Mouse (Mus musculus): ENCODE measurements at regions not wholly inside any gene's neighbourhood (a gene's known extent, or its start where the extent isn't known, plus 50 kb on each side); places are given as distances from the start of the nearest gene placed in this dataset.

DNA sequence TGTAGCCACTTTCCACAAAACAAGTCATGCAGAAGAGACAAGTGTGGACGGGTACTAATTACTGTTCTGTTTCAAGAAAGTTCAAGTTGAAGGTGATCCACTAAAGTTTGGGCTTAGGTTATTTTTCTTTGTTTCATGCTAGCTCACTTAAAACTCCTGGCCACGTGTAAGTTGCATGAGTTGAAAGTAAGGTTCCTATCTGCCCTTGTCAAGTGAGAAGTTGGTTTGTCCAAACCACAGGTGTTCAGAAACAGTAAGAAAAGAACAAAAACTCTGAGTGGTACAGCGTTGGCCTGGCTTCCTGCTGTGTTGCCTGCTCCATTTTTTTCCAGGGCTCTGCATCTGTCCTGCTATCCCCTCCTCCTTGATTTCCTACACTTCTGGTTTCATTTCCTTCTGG lies 168.5 kb downstream of the Bcl11a start:
- no peak for ATAC-seq (replicated peaks; ENCODE audit: low FRiP score, low TSS enrichment, low read depth)
- WGBS = 73% methylated on average over 3 of the region's 3 CpGs

GRCm38 (mm10) chr11:24247285-24247684 lies 169.4 kb downstream of the Bcl11a start:
- H3K27ac ChIP-seq (ENCODE audit: low read depth) = no peak overlapping the region
- no peaks in the 10 kb centered on the region for H3K36me3 ChIP-seq (ENCODE audit: control insufficient read depth, insufficient read depth, low read length)
- H3K9ac ChIP-seq (ENCODE audit: low read length) = no peak overlapping the region
- H3K4me3 ChIP-seq (ENCODE audit: low read depth, low read length) = no peak overlapping the region
- H3K4me2 ChIP-seq (ENCODE audit: low read length) = no peak overlapping the region
- WGBS = 92% methylated on average over 4 of the region's 4 CpGs
- H3K4me1 ChIP-seq (replicated peaks; ENCODE audit: control insufficient read depth, insufficient read depth, low read length) = no peaks in the 10 kb centered on the region
- ATAC-seq (replicated peaks; ENCODE audit: low FRiP score, low TSS enrichment, low read depth) = no peak
- no peak for DNase-seq (ENCODE audit: low spot score)
- no peaks in the 10 kb centered on the region for H3K27me3 ChIP-seq (replicated peaks; ENCODE audit: control insufficient read depth, insufficient read depth, low read length)
- H3K9me3 ChIP-seq (ENCODE audit: control insufficient read depth, low read length) = 0 out of 2 replicates have a peak, but pooled peaks cover 4% of the 10 kb centered on the region

More for the DNA sequence above, 168.5 kb downstream of the Bcl11a start:
- H3K36me3 ChIP-seq (ENCODE audit: control insufficient read depth, insufficient read depth, low read length) = no peaks in the 10 kb centered on the region
- no peak overlapping the region for H3K4me2 ChIP-seq (ENCODE audit: low read length)
- H3K27ac ChIP-seq (ENCODE audit: low read depth) = no peak overlapping the region
- H3K27me3 ChIP-seq (replicated peaks; ENCODE audit: control insufficient read depth, insufficient read depth, low read length) = no peaks in the 10 kb centered on the region
- H3K9ac ChIP-seq (ENCODE audit: low read length) = no peak overlapping the region
- no peaks in the 10 kb centered on the region for H3K4me1 ChIP-seq (replicated peaks; ENCODE audit: control insufficient read depth, insufficient read depth, low read length)
- H3K9me3 ChIP-seq (ENCODE audit: control insufficient read depth, low read length) = 0 out of 2 replicates have a peak, but pooled peaks cover 4% of the 10 kb centered on the region
- no peak for DNase-seq (ENCODE audit: low spot score)
- H3K4me3 ChIP-seq (ENCODE audit: low read depth, low read length) = no peak overlapping the region

- Histone ChIP-seq H3K4me1 (replicated peaks; ENCODE audit: control insufficient read depth, insufficient read depth, low read length) (no peaks in the 10 kb centered on the region), H3K36me3 (ENCODE audit: control insufficient read depth, insufficient read depth, low read length) (no peaks in the 10 kb centered on the region), H3K27me3 (replicated peaks; ENCODE audit: control insufficient read depth, insufficient read depth, low read length) (no peaks in the 10 kb centered on the region), H3K4me2 (ENCODE audit: low read length) (no peak overlapping the region), H3K4me3 (ENCODE audit: low read depth, low read length) (no peak overlapping the region), H3K27ac (ENCODE audit: low read depth) (no peak overlapping the region), H3K9me3 (ENCODE audit: control insufficient read depth, low read length) (0 out of 2 replicates have a peak, but pooled peaks cover 4% of the 10 kb centered on the region), H3K9ac (ENCODE audit: low read length) (no peak overlapping the region)
- no peak for DNase-seq (ENCODE audit: low spot score)
- no peak for ATAC-seq (replicated peaks; ENCODE audit: low FRiP score, low TSS enrichment, low read depth)
- WGBS = 71% methylated on average over 5 of the region's 5 CpGs
Measured at GRCm38 (mm10) chr11:24251516-24251915, 173.7 kb downstream of the Bcl11a start.

DNA sequence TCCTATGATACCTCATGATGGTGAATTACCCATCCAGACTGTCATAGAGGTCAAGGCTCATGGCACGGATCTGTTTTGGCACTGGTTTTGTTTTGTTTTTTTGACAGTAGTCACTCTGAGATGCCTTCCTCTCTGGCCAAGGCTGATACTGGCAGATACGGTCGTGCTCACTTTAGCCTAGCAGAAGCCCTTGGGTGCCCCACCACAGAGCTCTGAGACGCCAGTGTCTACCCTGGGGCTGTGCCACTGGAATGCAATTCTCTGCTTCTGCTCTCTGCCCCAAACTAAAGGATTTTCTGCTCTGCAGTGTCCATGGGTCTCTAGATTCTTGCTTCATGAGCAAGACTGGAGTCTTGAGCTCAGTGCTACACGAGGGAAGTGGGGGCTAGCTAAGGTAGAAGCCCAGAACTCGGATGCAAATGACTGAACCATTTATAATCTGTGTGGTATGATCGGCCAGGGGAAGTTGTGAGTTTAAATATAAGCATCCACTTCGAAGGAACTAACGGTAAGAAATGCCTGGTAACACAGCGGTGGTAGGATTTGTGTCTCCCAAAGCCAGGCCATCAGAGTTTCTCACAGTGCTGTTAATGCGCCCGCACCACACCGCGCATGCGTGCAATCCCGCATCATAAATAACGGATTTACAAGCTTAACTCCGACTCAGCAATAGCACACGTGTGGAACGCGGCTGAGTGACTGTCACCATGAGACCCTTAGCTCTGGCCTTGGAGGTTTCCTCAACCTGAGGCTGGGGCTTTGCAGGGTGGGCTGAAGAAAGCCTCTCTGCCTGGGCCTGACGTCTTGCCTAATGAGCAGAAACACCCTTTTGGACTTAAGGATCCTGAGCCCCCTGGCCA lies 177.6 kb downstream of the Bcl11a start:
- H3K4me2 ChIP-seq (ENCODE audit: low read length) = no peak overlapping the region
- WGBS = 81% methylated on average over 22 of the region's 22 CpGs
- no peak overlapping the region for H3K4me3 ChIP-seq (ENCODE audit: low read depth, low read length)
- no peaks in the 10 kb centered on the region for H3K4me1 ChIP-seq (replicated peaks; ENCODE audit: control insufficient read depth, insufficient read depth, low read length)
- DNase-seq (ENCODE audit: low spot score) (no peak), ATAC-seq (replicated peaks; ENCODE audit: low FRiP score, low TSS enrichment, low read depth) (no peak)
- no peaks in the 10 kb centered on the region for H3K36me3 ChIP-seq (ENCODE audit: control insufficient read depth, insufficient read depth, low read length)
- H3K27ac ChIP-seq (ENCODE audit: low read depth) = no peak overlapping the region
- no peaks in the 10 kb centered on the region for H3K9me3 ChIP-seq (ENCODE audit: control insufficient read depth, low read length)
- H3K27me3 ChIP-seq (replicated peaks; ENCODE audit: control insufficient read depth, insufficient read depth, low read length) = no peaks in the 10 kb centered on the region
- no peak overlapping the region for H3K9ac ChIP-seq (ENCODE audit: low read length)

DNA sequence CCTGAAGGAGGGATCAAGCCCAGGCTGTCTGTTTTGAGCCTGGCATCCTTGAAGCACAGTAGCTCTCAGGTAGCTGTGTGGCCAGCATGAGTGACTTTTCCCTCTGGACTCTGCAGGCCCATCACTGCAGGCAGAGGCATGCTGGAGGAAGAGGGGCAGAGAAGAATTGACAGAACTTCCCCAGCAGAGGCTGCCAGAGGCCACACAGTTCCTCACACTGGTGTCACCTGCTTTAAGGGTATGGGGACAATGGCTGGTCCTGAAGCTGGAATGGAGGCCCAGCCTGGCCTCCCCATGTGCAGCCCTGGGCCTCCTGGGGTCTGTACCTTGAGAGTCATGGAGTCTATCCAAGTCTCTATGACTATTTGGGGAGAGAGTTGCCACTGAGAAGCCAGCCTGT lies 179.9 kb downstream of the Bcl11a start:
- no peak overlapping the region for H3K4me3 ChIP-seq (ENCODE audit: low read depth, low read length)
- H3K27me3 ChIP-seq (replicated peaks; ENCODE audit: control insufficient read depth, insufficient read depth, low read length) = no peaks in the 10 kb centered on the region
- H3K9me3 ChIP-seq (ENCODE audit: control insufficient read depth, low read length) = no peaks in the 10 kb centered on the region
- DNase-seq (ENCODE audit: low spot score) = no peak
- no peak overlapping the region for H3K9ac ChIP-seq (ENCODE audit: low read length)
- H3K27ac ChIP-seq (ENCODE audit: low read depth) = no peak overlapping the region
- no peaks in the 10 kb centered on the region for H3K4me1 ChIP-seq (replicated peaks; ENCODE audit: control insufficient read depth, insufficient read depth, low read length)
- H3K4me2 ChIP-seq (ENCODE audit: low read length) = no peak overlapping the region
- ATAC-seq (replicated peaks; ENCODE audit: low FRiP score, low TSS enrichment, low read depth) = no peak
- H3K36me3 ChIP-seq (ENCODE audit: control insufficient read depth, insufficient read depth, low read length) = no peaks in the 10 kb centered on the region

DNA sequence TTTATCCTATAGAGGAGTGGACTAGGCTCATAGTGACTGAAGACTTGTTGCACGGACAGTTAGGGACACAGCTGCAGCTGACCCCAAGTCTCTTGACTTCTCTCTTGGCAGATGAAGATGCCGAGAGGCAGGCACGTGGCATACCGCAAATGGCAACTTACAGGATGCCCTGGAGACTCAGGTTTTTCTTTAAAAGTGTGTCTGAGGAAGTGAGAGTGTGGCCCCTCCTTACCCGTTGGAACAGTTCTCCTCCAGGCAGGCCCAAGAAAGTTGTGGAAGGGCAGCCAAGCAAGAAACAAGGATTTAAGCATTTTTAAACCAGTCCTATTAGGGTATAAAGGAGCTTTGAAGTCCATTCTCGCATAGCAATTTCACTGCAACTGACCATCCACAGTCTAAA lies 180.5 kb downstream of the Bcl11a start:
- no peak overlapping the region for H3K27ac ChIP-seq (ENCODE audit: low read depth)
- DNase-seq (ENCODE audit: low spot score) (no peak), ATAC-seq (replicated peaks; ENCODE audit: low FRiP score, low TSS enrichment, low read depth) (no peak)
- H3K4me3 ChIP-seq (ENCODE audit: low read depth, low read length) = no peak overlapping the region
- no peaks in the 10 kb centered on the region for H3K9me3 ChIP-seq (ENCODE audit: control insufficient read depth, low read length)
- 87% methylated on average over 6 of the region's 6 CpGs for WGBS
- H3K36me3 ChIP-seq (ENCODE audit: control insufficient read depth, insufficient read depth, low read length) = no peaks in the 10 kb centered on the region
- no peaks in the 10 kb centered on the region for H3K4me1 ChIP-seq (replicated peaks; ENCODE audit: control insufficient read depth, insufficient read depth, low read length)
- no peak overlapping the region for H3K4me2 ChIP-seq (ENCODE audit: low read length)
- H3K27me3 ChIP-seq (replicated peaks; ENCODE audit: control insufficient read depth, insufficient read depth, low read length) = no peaks in the 10 kb centered on the region
- no peak overlapping the region for H3K9ac ChIP-seq (ENCODE audit: low read length)

DNA sequence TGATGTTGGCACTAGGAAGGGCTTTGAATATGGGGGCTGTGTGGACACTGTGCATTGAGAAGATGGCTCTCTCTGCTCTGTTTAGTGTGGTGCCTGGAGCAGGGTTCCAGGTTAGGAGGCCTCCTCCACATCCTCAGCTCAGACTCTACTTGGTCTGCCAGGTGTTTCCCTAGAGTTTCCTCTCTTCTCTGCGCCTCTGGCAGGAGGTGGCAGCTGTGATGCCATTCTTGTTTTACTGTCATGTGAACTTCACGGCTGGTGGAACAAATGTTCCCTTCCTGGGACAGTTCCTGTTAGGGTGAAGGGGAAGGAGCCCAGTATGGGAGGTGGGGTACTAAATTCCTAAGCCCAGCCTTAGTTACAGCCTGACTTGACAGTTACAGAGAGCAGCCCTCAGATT lies 181.8 kb downstream of the Bcl11a start:
- Histone ChIP-seq H3K27me3 (replicated peaks; ENCODE audit: control insufficient read depth, insufficient read depth, low read length) (no peaks in the 10 kb centered on the region), H3K9me3 (ENCODE audit: control insufficient read depth, low read length) (no peaks in the 10 kb centered on the region), H3K27ac (ENCODE audit: low read depth) (no peak overlapping the region), H3K4me3 (ENCODE audit: low read depth, low read length) (no peak overlapping the region), H3K4me2 (ENCODE audit: low read length) (no peak overlapping the region), H3K36me3 (ENCODE audit: control insufficient read depth, insufficient read depth, low read length) (no peaks in the 10 kb centered on the region), H3K9ac (ENCODE audit: low read length) (no peak overlapping the region), H3K4me1 (replicated peaks; ENCODE audit: control insufficient read depth, insufficient read depth, low read length) (no peaks in the 10 kb centered on the region)
- 53% methylated on average over 2 of the region's 2 CpGs for WGBS
- ATAC-seq (replicated peaks; ENCODE audit: low FRiP score, low TSS enrichment, low read depth) = no peak
- DNase-seq (ENCODE audit: low spot score) = no peak

DNA sequence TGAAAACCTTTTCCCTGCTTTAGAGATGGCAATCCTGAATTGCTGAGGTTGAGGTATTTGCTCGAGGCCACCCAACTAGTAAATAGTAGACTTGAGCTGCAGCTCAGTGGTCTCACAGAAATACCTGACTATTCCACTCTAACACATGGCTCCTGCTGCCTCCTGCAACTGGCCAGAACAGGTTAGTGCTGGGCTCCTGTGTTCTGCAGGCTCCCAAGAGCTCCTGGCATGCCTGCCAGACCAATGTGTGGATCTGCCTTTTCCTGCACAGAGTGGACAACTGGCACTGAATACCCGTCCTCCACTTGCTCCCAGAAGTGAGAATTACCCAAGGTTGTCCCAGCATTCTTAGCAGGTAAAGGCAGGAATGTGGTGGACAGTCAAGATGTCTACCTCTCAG lies 191.2 kb downstream of the Bcl11a start:
- Histone ChIP-seq H3K27me3 (replicated peaks; ENCODE audit: control insufficient read depth, insufficient read depth, low read length) (no peaks in the 10 kb centered on the region), H3K4me1 (replicated peaks; ENCODE audit: control insufficient read depth, insufficient read depth, low read length) (no peaks in the 10 kb centered on the region), H3K27ac (ENCODE audit: low read depth) (no peak overlapping the region), H3K4me3 (ENCODE audit: low read depth, low read length) (no peak overlapping the region), H3K9ac (ENCODE audit: low read length) (no peak overlapping the region), H3K4me2 (ENCODE audit: low read length) (no peak overlapping the region), H3K36me3 (ENCODE audit: control insufficient read depth, insufficient read depth, low read length) (no peaks in the 10 kb centered on the region), H3K9me3 (ENCODE audit: control insufficient read depth, low read length) (no peaks in the 10 kb centered on the region)
- ATAC-seq (replicated peaks; ENCODE audit: low FRiP score, low TSS enrichment, low read depth) (no peak), DNase-seq (ENCODE audit: low spot score) (no peak)
- WGBS = 78% methylated on average over 2 of the region's 2 CpGs

DNA sequence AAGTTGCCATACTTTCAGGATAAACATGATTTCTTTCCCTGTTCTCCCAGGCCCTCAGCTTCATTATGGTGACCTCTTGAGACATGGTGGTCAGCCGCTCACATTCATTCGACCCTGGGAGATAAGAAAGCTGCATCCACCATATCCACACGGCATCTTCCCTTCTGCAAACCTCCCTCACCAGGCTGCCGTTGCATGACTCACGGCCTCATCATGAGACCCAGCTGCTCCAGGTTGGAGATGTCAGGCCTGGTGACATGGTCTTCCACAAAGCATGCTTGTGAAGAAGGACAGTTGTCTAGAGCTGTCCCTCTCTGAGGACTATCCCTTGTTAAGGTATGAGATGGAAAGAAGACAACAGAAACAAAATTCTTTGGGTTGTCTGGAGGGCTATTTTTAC lies 203.8 kb downstream of the Bcl11a start:
- WGBS = 59% methylated on average over 5 of the region's 5 CpGs
- H3K4me1 ChIP-seq (replicated peaks; ENCODE audit: control insufficient read depth, insufficient read depth, low read length) = no peaks in the 10 kb centered on the region
- H3K27ac ChIP-seq (ENCODE audit: low read depth) = no peak overlapping the region
- H3K9ac ChIP-seq (ENCODE audit: low read length) = no peak overlapping the region
- H3K27me3 ChIP-seq (replicated peaks; ENCODE audit: control insufficient read depth, insufficient read depth, low read length) = no peaks in the 10 kb centered on the region
- no peak overlapping the region for H3K4me3 ChIP-seq (ENCODE audit: low read depth, low read length)
- ATAC-seq (replicated peaks; ENCODE audit: low FRiP score, low TSS enrichment, low read depth) = no peak
- H3K4me2 ChIP-seq (ENCODE audit: low read length) = no peak overlapping the region
- DNase-seq (ENCODE audit: low spot score) = no peak
- no peaks in the 10 kb centered on the region for H3K9me3 ChIP-seq (ENCODE audit: control insufficient read depth, low read length)
- no peaks in the 10 kb centered on the region for H3K36me3 ChIP-seq (ENCODE audit: control insufficient read depth, insufficient read depth, low read length)

All from intestine, embryonic 14.5 days (tissue).